Mouse (Mus musculus): Measurements from ENCODE around the gene Med29. TPM values are rescaled to one million over a fixed set of nuclear protein-coding genes. Genes with fewer than 3 reads are reported as not detected.
"Not testable (repeated sequence)": the region's sequence is repeated elsewhere in the genome, so short reads cannot be mapped to it uniquely, and the experiment has no call there.

Gene Med29
- polyA plus RNA-seq, 1 experiment from 2014 or later = 42.0 TPM

GRCm38 (mm10) chr7:28398000-28398399, 5.5 kb upstream of the Med29 start:
- peak; percentile 25 for DNase-seq (ENCODE audit: low spot score)

- no peak for DNase-seq (ENCODE audit: low spot score)
These were observed 2.9 kb upstream of the Med29 start for GRCm38 (mm10) chr7:28395425-28395824.

- no peak for DNase-seq (ENCODE audit: low spot score)
These were observed 904 bp upstream of the Med29 start for GRCm38 (mm10) chr7:28393272-28393951.

- no peak for DNase-seq (ENCODE audit: low spot score)
These were observed 2.2 kb downstream of the Med29 start for GRCm38 (mm10) chr7:28390331-28390730.

GRCm38 (mm10) chr7:28387384-28387783, 5.1 kb downstream of the Med29 start:
- DNase-seq (ENCODE audit: low spot score) = not testable (repeated sequence)

GRCm38 (mm10) chr7:28386877-28387276, 5.6 kb downstream of the Med29 start:
- DNase-seq (ENCODE audit: low spot score) = not testable (repeated sequence)

- peak; percentile 89 for DNase-seq (ENCODE audit: low spot score)
These were observed 6.0 kb downstream of the Med29 start for GRCm38 (mm10) chr7:28386462-28386861.

GRCm38 (mm10) chr7:28386007-28386406, 6.5 kb downstream of the Med29 start:
- DNase-seq (ENCODE audit: low spot score) = no peak

GRCm38 (mm10) chr7:28385196-28385595, 7.3 kb downstream of the Med29 start:
- DNase-seq (ENCODE audit: low spot score) = peak; percentile 41

GRCm38 (mm10) chr7:28384162-28384561, 8.3 kb downstream of the Med29 start:
- peak; percentile 81 for DNase-seq (ENCODE audit: low spot score)

- DNase-seq (ENCODE audit: low spot score) = no peak
These were observed 8.9 kb downstream of the Med29 start for GRCm38 (mm10) chr7:28383606-28384005.

- DNase-seq (ENCODE audit: low spot score) = peak; percentile 90
These were observed 9.5 kb downstream of the Med29 start for GRCm38 (mm10) chr7:28382981-28383396.

GRCm38 (mm10) chr7:28382347-28382951, 10.1 kb downstream of the Med29 start:
- DNase-seq (ENCODE audit: low spot score) = peak; percentile 94

- DNase-seq (ENCODE audit: low spot score) = peak; percentile 93
These were observed 10.6 kb downstream of the Med29 start for GRCm38 (mm10) chr7:28381938-28382337.

GRCm38 (mm10) chr7:28381017-28381790, 11.3 kb downstream of the Med29 start:
- peak; percentile 90 for DNase-seq (ENCODE audit: low spot score)

- no peak for DNase-seq (ENCODE audit: low spot score)
These were observed 12.1 kb downstream of the Med29 start, which contains the start of gene Zfp36 for GRCm38 (mm10) chr7:28380237-28381016. Gene Zfp36 (minus strand): TSS chr7:28380253.

GRCm38 (mm10) chr7:28378769-28379651, 13.5 kb downstream of the Med29 start:
- peak; percentile 96 for DNase-seq (ENCODE audit: low spot score)

GRCm38 (mm10) chr7:28378066-28378690, 14.3 kb downstream of the Med29 start:
- peak; percentile 26 for DNase-seq (ENCODE audit: low spot score)

- DNase-seq (ENCODE audit: low spot score) = no peak
These were observed 15.1 kb downstream of the Med29 start for GRCm38 (mm10) chr7:28377190-28378065.

Measured in thymus, postnatal 0 days (tissue).